Mouse (Mus musculus) kidney, adult 2 months (tissue): ENCODE measurements at regions not wholly inside any gene's neighbourhood (a gene's known extent, or its start where the extent isn't known, plus 50 kb on each side); places are given as distances from the start of the nearest gene placed in this dataset.

Experiments used
- CTCF ChIP-seq: fragments of 200-500 bp; conservative IDR thresholded peaks from 2 replicates; pipeline ENCODE4 v1.5.1; 2011; ENCODE audit warnings: low read depth, mild to moderate bottlenecking, control low read depth, low read length, moderate library complexity, mixed read lengths; ENCODE audit not compliant: insufficient read depth, insufficient read length
- POLR2A ChIP-seq: fragments of 200-500 bp; IDR thresholded peaks from one replicate; pipeline ENCODE4 v1.6.1; 2011; ENCODE audit warnings: low read depth, low read length, control low read depth

- TF ChIP-seq CTCF (no peak), POLR2A (no peak)
These were observed 159.1 kb upstream of the 4931417E11Rik start for GRCm38 (mm10) chr6:73628600-73628999.
